Mouse (Mus musculus) brain, embryonic 18.5 days (tissue): ENCODE data around the gene Mafg.
"Not testable (repeated sequence)": the region's sequence is repeated elsewhere in the genome, so short reads cannot be mapped to it uniquely, and the experiment has no call there.

ENCODE experiments used
- DNase-seq: peaks from one replicate; pipeline ENCODE4 v3.0.0-alpha.2; 2012; ENCODE audit warnings: low read depth, low spot score

Gene Mafg

GRCm38 (mm10) chr11:120633520-120634343, at the start of gene Mafg:
Mafg (minus strand) TSS chr11:120633600.
- peak; percentile 87 for DNase-seq

DNA sequence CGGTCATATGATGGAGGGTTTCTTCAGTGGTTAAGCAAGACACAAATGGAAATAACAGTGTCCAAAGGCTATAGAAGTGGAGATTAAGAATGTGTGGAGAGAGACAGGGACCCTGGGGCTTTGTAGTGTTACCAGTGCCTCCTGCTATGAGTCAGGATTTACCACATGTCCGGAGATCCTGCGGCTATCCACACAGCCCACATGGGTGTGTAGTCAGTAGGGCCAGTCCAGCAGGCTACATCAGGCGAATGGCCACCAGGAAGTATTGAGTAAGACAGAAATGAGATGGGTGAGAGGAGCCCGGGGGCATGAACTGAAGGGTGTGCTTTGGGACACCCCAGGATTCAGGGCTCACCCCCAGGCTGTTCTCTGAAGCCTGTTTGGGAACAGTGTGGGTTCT, 49.3 kb upstream of the Mafg start:
- no peak for DNase-seq

DNA sequence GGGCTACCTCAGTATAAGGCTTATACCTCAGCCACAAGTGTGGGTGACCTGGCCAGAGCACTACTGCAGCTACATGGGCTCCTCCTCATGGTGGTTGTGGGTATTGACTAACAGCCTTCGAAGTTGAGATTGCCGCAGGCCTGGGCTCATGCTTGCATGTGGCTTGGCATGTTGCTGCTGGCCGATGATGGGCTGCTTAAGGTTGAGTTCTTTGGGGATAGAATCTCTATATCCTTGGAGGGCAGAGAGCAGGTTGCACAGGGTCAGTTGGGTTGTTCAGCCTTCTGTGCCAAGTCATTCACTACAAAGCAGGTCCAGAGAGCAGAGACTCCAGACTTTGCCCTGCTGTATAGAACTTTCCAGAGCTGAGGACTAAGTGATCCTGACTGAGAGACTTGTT, 46.5 kb upstream of the Mafg start:
- DNase-seq = no peak

- DNase-seq = no peak
These were observed 43.6 kb upstream of the Mafg start for GRCm38 (mm10) chr11:120676951-120677350.

- DNase-seq = not testable (repeated sequence)
These were observed 42.5 kb upstream of the Mafg start for GRCm38 (mm10) chr11:120675875-120676274.

DNA sequence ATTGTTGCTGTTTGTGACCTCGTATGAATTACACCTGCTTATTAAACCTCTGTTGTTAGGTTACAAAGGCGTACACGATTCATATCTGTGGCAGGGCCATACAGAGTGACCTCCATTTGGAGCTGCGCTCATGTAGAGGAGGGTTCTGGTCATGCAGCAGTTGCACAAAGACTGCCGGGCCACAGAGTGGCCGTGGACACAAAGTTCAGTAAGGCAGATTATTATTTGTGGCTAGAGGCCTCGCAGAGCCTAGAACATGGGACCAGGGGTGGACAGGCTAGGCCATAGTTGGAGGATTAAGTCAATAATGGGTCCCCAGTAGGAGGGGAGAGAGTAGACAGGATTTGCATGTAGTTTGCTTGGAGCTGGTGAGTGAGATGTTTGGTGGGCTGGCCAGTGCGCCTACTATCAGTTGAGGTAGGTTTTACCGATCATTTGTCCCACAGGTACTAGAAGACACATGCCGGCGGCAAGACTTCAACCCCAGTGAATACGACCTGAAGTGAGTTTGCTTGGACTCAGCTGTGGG, 40.3 kb upstream of the Mafg start:
- DNase-seq = no peak

DNA sequence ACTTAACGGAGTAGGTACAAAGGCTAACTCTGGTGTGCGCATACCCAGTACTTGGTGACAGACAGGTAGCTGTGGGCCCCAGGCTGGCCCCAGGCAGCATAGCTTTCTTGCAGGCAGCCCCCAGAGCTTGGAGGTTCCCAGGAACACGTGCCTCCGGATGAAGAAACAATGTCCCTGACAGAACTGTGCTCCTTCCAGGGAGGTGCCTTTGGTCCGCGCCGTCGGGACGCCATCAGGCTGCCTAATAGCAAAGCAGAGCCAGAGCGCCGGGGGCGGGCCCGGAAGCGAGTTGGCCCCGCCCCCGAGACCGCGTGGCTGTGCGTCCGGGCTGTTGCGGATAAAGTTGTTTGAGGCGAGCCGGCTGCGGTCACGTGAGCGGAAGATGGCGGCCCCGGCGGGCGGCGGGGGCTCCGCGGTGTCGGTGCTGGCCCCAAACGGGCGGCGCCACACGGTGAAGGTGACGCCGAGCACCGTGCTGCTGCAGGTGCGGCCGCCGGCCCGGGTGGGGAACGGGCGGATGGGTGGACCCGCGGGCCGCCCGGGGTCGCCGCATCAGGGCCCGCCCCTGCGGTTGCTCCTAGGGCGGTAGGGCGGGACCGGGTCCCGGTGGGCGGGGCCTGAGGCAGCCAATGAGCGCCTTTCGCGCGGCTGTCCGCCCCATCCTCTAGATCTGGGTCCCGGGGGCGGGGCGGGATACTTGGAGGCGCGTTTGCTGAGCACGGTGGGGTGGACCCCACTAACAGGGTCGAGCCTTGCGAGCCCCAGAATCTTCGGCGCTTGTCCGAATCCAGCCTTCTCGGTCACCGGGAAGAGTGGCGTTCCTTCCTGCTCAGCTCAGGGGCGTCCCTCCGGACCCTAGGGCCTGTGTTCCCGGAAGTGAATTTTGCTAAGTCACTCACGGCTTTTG, 39.5 kb upstream of the Mafg start, which contains the start of gene Aspscr1:
Gene Aspscr1 (plus strand): TSS at position 287 of the 907 bp plus-strand sequence.
- DNase-seq = peak; percentile 85

GRCm38 (mm10) chr11:120666617-120667016, 33.2 kb upstream of the Mafg start:
- DNase-seq = no peak

- no peak for DNase-seq
These were observed 32.0 kb upstream of the Mafg start for GRCm38 (mm10) chr11:120665406-120665805.

- no peak for DNase-seq
These were observed 30.3 kb upstream of the Mafg start for GRCm38 (mm10) chr11:120663714-120664113.

DNA sequence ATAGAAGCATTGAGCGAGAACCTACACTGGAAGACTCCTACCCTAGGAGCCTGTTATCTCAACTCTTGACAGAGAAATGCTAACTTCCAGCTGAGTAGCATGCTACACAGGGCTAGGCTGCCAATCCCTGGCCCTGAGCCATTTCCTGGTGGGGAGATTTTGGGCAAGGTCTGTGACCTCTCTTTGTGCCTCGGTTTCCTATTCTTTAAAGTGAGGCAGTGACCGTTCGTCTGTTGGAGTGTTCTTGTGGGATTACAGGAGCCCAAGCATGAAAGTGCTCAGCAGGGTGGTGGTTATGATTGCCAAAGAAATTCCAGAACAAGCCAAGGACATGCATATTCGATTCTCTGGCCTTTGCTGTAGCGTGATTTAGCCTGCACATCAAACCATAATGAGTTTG, 29.4 kb upstream of the Mafg start:
- DNase-seq = no peak

GRCm38 (mm10) chr11:120661076-120661460, 27.7 kb upstream of the Mafg start, which contains the start of gene Notum:
Notum (minus strand) TSS chr11:120661175.
- no peak for DNase-seq

DNA sequence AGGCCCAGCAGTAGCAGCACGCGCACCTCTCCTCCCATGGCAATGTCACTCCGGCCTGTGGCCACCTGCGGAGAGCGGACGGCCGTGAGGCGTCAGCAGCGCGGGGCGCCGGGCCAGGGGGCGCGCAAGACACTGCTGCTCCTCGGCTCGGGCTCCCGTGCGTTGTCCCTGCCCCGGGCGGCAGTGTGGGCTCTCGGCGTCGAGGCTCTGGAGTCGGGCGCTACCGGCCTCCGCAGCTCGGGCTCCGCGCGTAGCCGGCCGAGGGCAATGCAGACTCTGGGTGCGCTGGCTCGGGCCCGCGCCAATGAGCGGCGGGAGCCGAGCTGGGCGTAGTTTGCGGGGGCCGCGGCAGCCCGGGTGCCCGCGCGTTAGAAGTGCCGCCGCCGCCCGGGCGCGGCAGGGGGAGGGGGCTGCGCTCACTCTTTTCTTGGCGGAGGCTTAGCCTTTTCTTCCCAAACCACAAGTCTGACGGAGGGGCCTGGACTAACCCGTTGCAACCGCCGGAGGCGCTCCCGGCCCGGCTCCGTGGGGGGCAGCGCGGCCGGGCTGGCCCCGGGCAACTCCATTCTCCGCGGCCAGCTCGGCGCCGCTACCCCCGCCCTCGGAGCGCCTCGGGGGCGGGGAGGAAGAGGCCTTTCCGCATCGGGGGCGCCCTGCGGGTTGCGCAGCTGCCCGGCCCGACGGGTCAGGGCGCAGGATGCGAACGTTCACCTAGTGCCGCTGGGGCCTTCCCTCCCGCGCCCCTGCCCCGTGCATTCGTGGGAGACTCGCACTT, 27.1 kb upstream of the Mafg start:
- DNase-seq = no peak

GRCm38 (mm10) chr11:120659509-120660300, 26.3 kb upstream of the Mafg start:
- DNase-seq = no peak

- DNase-seq = no peak
These were observed 25.5 kb upstream of the Mafg start for GRCm38 (mm10) chr11:120658876-120659410.

DNA sequence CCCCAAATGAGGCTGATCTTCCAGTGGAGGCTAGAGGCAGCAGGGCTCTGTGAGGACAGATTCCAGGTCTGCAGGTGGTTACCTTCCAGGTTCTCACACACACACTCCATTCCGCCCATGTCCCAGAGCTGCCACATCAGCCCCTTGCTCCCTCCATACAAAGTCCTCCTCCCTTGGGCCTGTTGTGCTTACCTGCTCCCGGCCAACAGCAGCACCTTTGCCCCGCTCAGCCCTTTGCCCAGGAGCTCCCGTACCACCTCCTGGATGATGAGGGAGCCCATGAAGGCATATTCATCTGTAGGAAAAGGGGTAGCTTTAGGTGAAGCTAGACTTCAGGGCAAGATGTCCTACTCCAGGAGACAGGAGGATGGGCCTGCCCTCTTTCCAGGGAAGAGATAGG, 23.9 kb upstream of the Mafg start:
- DNase-seq = no peak

DNA sequence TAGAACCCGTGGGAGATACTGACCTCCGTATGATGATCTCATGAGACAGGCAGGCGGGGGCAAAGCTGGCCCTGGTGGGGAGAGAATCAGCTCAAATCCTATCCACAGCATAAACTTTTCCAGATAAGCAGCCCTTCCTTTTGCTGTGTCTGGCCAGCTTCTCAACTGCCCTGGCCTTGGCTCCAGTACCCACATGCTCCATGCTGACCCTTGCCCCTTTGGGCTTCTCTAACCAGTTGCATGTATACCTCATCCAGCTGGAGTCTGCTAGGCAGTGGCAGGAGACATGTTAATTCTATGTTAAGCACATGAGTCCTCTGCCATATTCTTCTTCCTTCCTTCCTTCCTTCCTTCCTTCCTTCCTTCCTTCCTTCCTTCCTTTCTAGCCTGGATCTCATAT, 21.3 kb upstream of the Mafg start:
- DNase-seq = no peak

DNA sequence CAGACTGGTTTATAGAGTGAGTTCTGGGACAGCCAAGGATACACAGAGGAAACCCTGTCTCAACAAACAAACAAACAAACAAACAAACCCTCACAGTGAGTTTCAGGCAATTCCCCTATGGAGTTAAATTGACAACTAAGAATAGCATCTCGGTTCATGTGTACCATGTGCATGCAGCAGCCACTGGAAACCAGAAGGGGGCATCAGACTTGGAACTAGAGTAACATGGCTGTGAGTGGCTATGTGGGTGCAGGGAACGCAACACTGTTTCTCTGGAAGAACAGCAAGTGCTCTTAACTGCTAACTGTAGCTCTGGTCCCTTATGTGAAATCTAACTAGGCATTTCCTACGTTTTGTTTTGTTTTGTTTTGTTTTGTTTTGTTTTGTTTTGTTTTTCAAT, 18.5 kb upstream of the Mafg start:
- DNase-seq = no peak

GRCm38 (mm10) chr11:120648001-120648476, 14.6 kb upstream of the Mafg start, which contains the start of gene Myadml2:
Myadml2 (minus strand) TSS chr11:120648158.
- no peak for DNase-seq
